Mouse (Mus musculus): ENCODE results near the gene Hs6st2. TPM values are rescaled to one million over a fixed set of nuclear protein-coding genes. Genes with fewer than 3 reads are reported as not detected.
A peak's percentile ranks its signal among the peaks of the same experiment; 100 is the strongest.

The Hs6st2 gene
- polyA plus RNA-seq, 1 experiment from 2014 or later = 23.9 TPM

- H3K4me2 ChIP-seq (ENCODE audit: low read length) = no peak overlapping the region
- no peak overlapping the region for H3K27ac ChIP-seq (replicated peaks; ENCODE audit: low read depth, low read length)
- H3K4me3 ChIP-seq (replicated peaks; ENCODE audit: low read depth, low read length) = no peak overlapping the region
- 78% methylated on average over 1 of the region's 1 CpGs for WGBS
- H3K36me3 ChIP-seq (ENCODE audit: control insufficient read depth, insufficient read depth, low read length) = no peaks in the 10 kb centered on the region
- no peaks in the 10 kb centered on the region for H3K4me1 ChIP-seq (ENCODE audit: control insufficient read depth, insufficient read depth, low read length)
- H3K27me3 ChIP-seq (ENCODE audit: control insufficient read depth, insufficient read depth, low read length) = no peaks in the 10 kb centered on the region
- DNase-seq (no peak), ATAC-seq (ENCODE audit: low FRiP score, low TSS enrichment) (no peak)
- no peak overlapping the region for H3K9ac ChIP-seq (replicated peaks; ENCODE audit: low read length)
- H3K9me3 ChIP-seq (ENCODE audit: control insufficient read depth, low read length) = no peaks in the 10 kb centered on the region
Measured at GRCm38 (mm10) chrX:51531136-51531535, 150.5 kb downstream of the Hs6st2 start.

DNA sequence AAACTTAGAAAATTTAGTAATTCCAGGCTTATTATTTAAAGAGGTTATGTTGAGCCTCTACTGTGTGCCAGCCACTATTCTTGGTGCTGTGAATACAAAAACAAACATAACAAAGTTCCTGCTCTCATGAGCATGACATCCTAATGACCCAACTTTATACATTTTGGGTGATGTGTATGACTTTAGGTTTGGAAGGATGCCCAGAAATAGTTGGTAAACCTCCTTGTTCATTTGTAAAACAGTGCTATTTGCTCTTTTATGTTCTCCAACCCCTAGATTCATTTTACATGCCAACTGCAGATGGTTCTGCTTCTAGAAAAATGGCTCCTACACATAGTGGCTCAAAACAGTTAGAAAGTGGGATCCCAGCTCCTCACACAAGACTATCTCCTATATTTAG lies 153.1 kb downstream of the Hs6st2 start:
- no peaks in the 10 kb centered on the region for H3K4me1 ChIP-seq (ENCODE audit: control insufficient read depth, insufficient read depth, low read length)
- no peaks in the 10 kb centered on the region for H3K9me3 ChIP-seq (ENCODE audit: control insufficient read depth, low read length)
- H3K9ac ChIP-seq (replicated peaks; ENCODE audit: low read length) = no peak overlapping the region
- no peaks in the 10 kb centered on the region for H3K36me3 ChIP-seq (ENCODE audit: control insufficient read depth, insufficient read depth, low read length)
- DNase-seq (no peak), ATAC-seq (ENCODE audit: low FRiP score, low TSS enrichment) (no peak)
- no peaks in the 10 kb centered on the region for H3K27me3 ChIP-seq (ENCODE audit: control insufficient read depth, insufficient read depth, low read length)
- no peak overlapping the region for H3K4me3 ChIP-seq (replicated peaks; ENCODE audit: low read depth, low read length)
- H3K27ac ChIP-seq (replicated peaks; ENCODE audit: low read depth, low read length) = no peak overlapping the region
- no peak overlapping the region for H3K4me2 ChIP-seq (ENCODE audit: low read length)

- Histone ChIP-seq H3K4me1 (ENCODE audit: control insufficient read depth, insufficient read depth, low read length) (no peaks in the 10 kb centered on the region), H3K4me3 (replicated peaks; ENCODE audit: low read depth, low read length) (no peak overlapping the region), H3K4me2 (ENCODE audit: low read length) (no peak overlapping the region), H3K9ac (replicated peaks; ENCODE audit: low read length) (no peak overlapping the region), H3K27ac (replicated peaks; ENCODE audit: low read depth, low read length) (no peak overlapping the region), H3K9me3 (ENCODE audit: control insufficient read depth, low read length) (no peaks in the 10 kb centered on the region), H3K36me3 (ENCODE audit: control insufficient read depth, insufficient read depth, low read length) (no peaks in the 10 kb centered on the region), H3K27me3 (ENCODE audit: control insufficient read depth, insufficient read depth, low read length) (no peaks in the 10 kb centered on the region)
- ATAC-seq (ENCODE audit: low FRiP score, low TSS enrichment) (no peak), DNase-seq (no peak)
- 30% methylated on average over 1 of the region's 1 CpGs for WGBS
Measured at GRCm38 (mm10) chrX:51514831-51515230, 166.8 kb downstream of the Hs6st2 start.

DNA sequence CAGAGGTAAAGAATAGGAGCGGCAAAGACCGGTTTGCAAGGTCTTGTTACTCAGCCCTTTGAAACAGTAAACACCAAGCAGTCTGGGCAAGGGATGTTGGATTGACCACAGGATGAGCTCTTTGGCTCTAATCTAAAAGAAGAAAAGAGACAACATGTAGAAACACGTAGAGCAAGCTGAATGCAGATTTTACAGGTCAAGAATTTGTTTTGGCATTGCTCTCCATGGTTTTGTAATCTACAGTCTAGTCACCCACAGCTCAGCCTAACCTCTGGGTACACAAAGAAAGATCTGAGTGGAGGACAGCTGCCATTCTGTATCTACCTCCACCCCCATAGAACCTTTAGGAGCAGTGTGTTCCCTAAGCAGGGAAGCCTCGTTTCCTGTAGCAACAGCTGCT lies 175.1 kb downstream of the Hs6st2 start:
- 78% methylated on average over 4 of the region's 4 CpGs for WGBS
- Histone ChIP-seq H3K9ac (replicated peaks; ENCODE audit: low read length) (no peak overlapping the region), H3K27ac (replicated peaks; ENCODE audit: low read depth, low read length) (no peak overlapping the region), H3K4me1 (ENCODE audit: control insufficient read depth, insufficient read depth, low read length) (no peaks in the 10 kb centered on the region), H3K4me3 (replicated peaks; ENCODE audit: low read depth, low read length) (no peak overlapping the region), H3K4me2 (ENCODE audit: low read length) (no peak overlapping the region), H3K36me3 (ENCODE audit: control insufficient read depth, insufficient read depth, low read length) (no peaks in the 10 kb centered on the region), H3K27me3 (ENCODE audit: control insufficient read depth, insufficient read depth, low read length) (no peaks in the 10 kb centered on the region), H3K9me3 (ENCODE audit: control insufficient read depth, low read length) (no peaks in the 10 kb centered on the region)
- no peak for ATAC-seq (ENCODE audit: low FRiP score, low TSS enrichment)
- DNase-seq = no peak

- Histone ChIP-seq H3K9ac (replicated peaks; ENCODE audit: low read length) (no peak overlapping the region), H3K4me2 (ENCODE audit: low read length) (no peak overlapping the region), H3K27ac (replicated peaks; ENCODE audit: low read depth, low read length) (no peak overlapping the region), H3K9me3 (ENCODE audit: control insufficient read depth, low read length) (no peaks in the 10 kb centered on the region), H3K4me3 (replicated peaks; ENCODE audit: low read depth, low read length) (no peak overlapping the region), H3K27me3 (ENCODE audit: control insufficient read depth, insufficient read depth, low read length) (no peaks in the 10 kb centered on the region), H3K36me3 (ENCODE audit: control insufficient read depth, insufficient read depth, low read length) (no peaks in the 10 kb centered on the region), H3K4me1 (ENCODE audit: control insufficient read depth, insufficient read depth, low read length) (no peaks in the 10 kb centered on the region)
- WGBS = 90% methylated on average over 1 of the region's 1 CpGs
- ATAC-seq (ENCODE audit: low FRiP score, low TSS enrichment) (no peak), DNase-seq (no peak)
Measured at GRCm38 (mm10) chrX:51505691-51506090, 176.0 kb downstream of the Hs6st2 start.

DNA sequence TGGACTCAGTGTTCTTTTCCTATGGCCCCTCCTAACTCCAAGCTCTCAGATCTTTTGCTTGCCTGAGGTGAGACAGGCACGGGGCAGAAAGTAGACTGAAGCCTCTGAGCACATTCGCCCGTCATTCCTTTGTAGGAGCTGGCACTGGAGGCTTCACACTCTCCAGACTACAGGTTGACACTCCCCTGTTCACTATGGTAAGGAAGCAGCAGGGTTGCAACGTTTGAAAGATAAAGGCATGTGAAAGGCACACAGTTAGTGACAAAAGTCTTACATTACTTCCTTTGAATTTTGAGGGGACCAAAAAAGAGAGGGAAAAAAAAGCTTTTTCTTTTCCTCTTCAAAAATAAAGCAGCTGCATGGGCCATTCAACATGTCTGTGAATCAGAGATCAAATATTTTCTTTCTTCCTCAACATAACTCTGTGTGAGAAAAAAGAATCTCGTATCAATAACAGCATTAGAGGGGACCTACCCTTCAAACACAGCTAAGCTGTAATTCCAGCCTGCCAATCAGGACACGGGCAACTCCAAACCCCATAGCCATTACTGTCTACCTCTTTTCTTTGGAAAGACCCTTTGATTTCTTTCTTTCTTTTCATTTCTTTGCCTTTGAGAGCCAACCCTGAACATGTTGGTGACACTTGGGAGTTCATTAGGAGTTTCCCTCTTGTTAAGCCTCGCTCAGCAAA lies 177.7 kb downstream of the Hs6st2 start:
- Histone ChIP-seq H3K4me2 (ENCODE audit: low read length) (no peak overlapping the region), H3K36me3 (ENCODE audit: control insufficient read depth, insufficient read depth, low read length) (no peaks in the 10 kb centered on the region), H3K4me1 (ENCODE audit: control insufficient read depth, insufficient read depth, low read length) (no peaks in the 10 kb centered on the region), H3K27ac (replicated peaks; ENCODE audit: low read depth, low read length) (no peak overlapping the region), H3K27me3 (ENCODE audit: control insufficient read depth, insufficient read depth, low read length) (no peaks in the 10 kb centered on the region), H3K9ac (replicated peaks; ENCODE audit: low read length) (no peak overlapping the region), H3K4me3 (replicated peaks; ENCODE audit: low read depth, low read length) (no peak overlapping the region), H3K9me3 (ENCODE audit: control insufficient read depth, low read length) (no peaks in the 10 kb centered on the region)
- no peak for DNase-seq
- 48% methylated on average over 7 of the region's 7 CpGs for WGBS
- ATAC-seq (ENCODE audit: low FRiP score, low TSS enrichment) = no peak

- DNase-seq = peak; percentile 38
- no peak overlapping the region for H3K27ac ChIP-seq (replicated peaks; ENCODE audit: low read depth, low read length)
- no peak overlapping the region for H3K4me2 ChIP-seq (ENCODE audit: low read length)
- H3K4me3 ChIP-seq (replicated peaks; ENCODE audit: low read depth, low read length) = no peak overlapping the region
- H3K27me3 ChIP-seq (ENCODE audit: control insufficient read depth, insufficient read depth, low read length) = no peaks in the 10 kb centered on the region
- 44% methylated on average over 1 of the region's 1 CpGs for WGBS
- H3K36me3 ChIP-seq (ENCODE audit: control insufficient read depth, insufficient read depth, low read length) = no peaks in the 10 kb centered on the region
- no peaks in the 10 kb centered on the region for H3K4me1 ChIP-seq (ENCODE audit: control insufficient read depth, insufficient read depth, low read length)
- no peak for ATAC-seq (ENCODE audit: low FRiP score, low TSS enrichment)
- H3K9me3 ChIP-seq (ENCODE audit: control insufficient read depth, low read length) = no peaks in the 10 kb centered on the region
- H3K9ac ChIP-seq (replicated peaks; ENCODE audit: low read length) = no peak overlapping the region
Measured at GRCm38 (mm10) chrX:51497831-51498230, 183.8 kb downstream of the Hs6st2 start.

- DNase-seq (peak; percentile 8), ATAC-seq (ENCODE audit: low FRiP score, low TSS enrichment) (no peak)
- Histone ChIP-seq H3K4me1 (ENCODE audit: control insufficient read depth, insufficient read depth, low read length) (no peaks in the 10 kb centered on the region), H3K36me3 (ENCODE audit: control insufficient read depth, insufficient read depth, low read length) (no peaks in the 10 kb centered on the region), H3K4me2 (ENCODE audit: low read length) (no peak overlapping the region), H3K4me3 (replicated peaks; ENCODE audit: low read depth, low read length) (no peak overlapping the region), H3K9me3 (ENCODE audit: control insufficient read depth, low read length) (no peaks in the 10 kb centered on the region), H3K27me3 (ENCODE audit: control insufficient read depth, insufficient read depth, low read length) (no peaks in the 10 kb centered on the region), H3K27ac (replicated peaks; ENCODE audit: low read depth, low read length) (no peak overlapping the region), H3K9ac (replicated peaks; ENCODE audit: low read length) (no peak overlapping the region)
Measured at GRCm38 (mm10) chrX:51488374-51488773, 193.3 kb downstream of the Hs6st2 start.

- DNase-seq = no peak
Measured at GRCm38 (mm10) chrX:51469411-51469810, 212.2 kb downstream of the Hs6st2 start.

More at GRCm38 (mm10) chrX:51469411-51469810, 212.2 kb downstream of the Hs6st2 start:
- H3K36me3 ChIP-seq (ENCODE audit: control insufficient read depth, insufficient read depth, low read length) = no peaks in the 10 kb centered on the region
- H3K9me3 ChIP-seq (ENCODE audit: control insufficient read depth, low read length) = no peaks in the 10 kb centered on the region
- H3K27me3 ChIP-seq (ENCODE audit: control insufficient read depth, insufficient read depth, low read length) = no peaks in the 10 kb centered on the region
- H3K4me2 ChIP-seq (ENCODE audit: low read length) = no peak overlapping the region
- ATAC-seq (ENCODE audit: low FRiP score, low TSS enrichment) = no peak
- H3K27ac ChIP-seq (replicated peaks; ENCODE audit: low read depth, low read length) = no peak overlapping the region
- H3K4me3 ChIP-seq (replicated peaks; ENCODE audit: low read depth, low read length) = no peak overlapping the region
- H3K4me1 ChIP-seq (ENCODE audit: control insufficient read depth, insufficient read depth, low read length) = no peaks in the 10 kb centered on the region
- WGBS = 74% methylated on average over 4 of the region's 4 CpGs
- H3K9ac ChIP-seq (replicated peaks; ENCODE audit: low read length) = no peak overlapping the region
